Mouse (Mus musculus): ENCODE measurements around the gene Utp14a. TPM values are rescaled to one million over a fixed set of nuclear protein-coding genes. Genes with fewer than 3 reads are reported as not detected.

Utp14a gene
- polyA plus RNA-seq (2017; shearing (Covaris generic)) = 23.8 TPM

DNA sequence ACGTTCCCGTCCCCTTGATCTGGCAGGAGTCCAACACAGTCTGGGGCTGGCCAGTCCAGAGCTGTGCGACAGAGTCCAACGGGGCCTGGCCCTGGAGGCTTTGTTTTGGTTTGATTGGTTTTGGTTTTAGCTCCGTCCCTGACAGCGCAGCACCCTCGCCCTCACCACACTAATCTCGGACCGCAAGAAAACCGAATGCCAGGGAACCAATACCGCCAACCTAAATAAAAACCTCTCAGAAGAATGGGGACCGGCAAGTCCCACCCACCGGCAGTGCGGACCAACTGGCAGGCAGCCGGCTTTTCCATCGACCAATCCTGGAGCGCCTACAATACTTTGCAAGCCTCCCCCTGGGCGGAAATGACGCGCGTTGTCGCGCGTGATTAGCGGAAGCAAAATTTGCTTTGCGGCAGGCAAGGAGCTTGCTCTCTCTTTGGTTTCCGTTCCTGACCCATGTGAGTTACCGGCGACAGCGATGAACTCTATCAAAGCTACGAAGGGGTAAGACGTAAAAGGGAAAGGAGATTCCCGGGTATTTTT lies at the start of gene Utp14a:
Gene Utp14a, plus strand, starts transcription at position 395 of the 540 bp plus-strand sequence.

DNA sequence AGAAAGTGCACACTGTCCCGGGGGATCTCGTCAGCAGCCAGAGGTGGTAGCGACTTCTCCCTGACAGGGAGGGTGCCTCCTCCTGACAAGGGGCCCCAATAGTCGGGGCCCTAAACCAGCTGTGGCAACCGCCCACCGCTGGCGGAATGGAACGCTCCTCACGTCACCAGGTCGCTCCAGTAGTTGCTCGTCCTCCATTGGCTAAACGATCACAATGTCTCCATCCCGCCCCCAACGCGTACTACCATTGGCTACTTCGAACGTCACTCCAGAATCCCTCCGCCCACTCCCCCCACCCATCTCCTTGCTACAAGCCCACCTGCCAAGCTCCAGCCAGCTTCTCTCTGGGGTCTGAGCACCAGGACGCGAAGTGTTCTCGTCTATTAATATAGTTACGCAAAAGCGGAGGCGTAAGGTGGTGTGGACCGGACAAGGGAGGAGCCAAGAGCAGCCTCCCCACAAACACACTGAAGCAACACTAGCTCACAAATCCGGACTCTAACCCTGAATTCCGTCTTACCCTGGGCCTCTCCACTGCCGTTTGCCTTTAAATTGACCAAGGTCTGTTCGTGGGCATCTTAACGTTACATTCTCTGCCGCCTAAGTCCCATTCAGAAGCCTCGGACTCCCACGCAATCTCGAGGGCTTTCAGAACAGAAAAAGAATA lies 48.0 kb upstream of the Utp14a start, which contains the start of gene Zdhhc9:
Gene Zdhhc9, minus strand, starts transcription at position 360 of the 667 bp plus-strand sequence.

Other genes starting within 250 kb of the Utp14a start
- 0.46 TPM for gene Apln, start 222.0 kb upstream of the Utp14a start, polyA plus RNA-seq (2017; shearing (Covaris generic))
- 0.11 TPM for gene Xpnpep2, start 148.1 kb upstream of the Utp14a start, polyA plus RNA-seq (2017; shearing (Covaris generic))
- 486 TPM for gene Sash3, start 110.4 kb upstream of the Utp14a start, polyA plus RNA-seq (2017; shearing (Covaris generic))
- gene Zdhhc9, start 48.0 kb upstream of the Utp14a start, polyA plus RNA-seq (2017; shearing (Covaris generic)) = 30.3 TPM
- 1.6 TPM for gene Bcorl1, start 84.5 kb downstream of the Utp14a start, polyA plus RNA-seq (2017; shearing (Covaris generic))
- gene Elf4, start 206.3 kb downstream of the Utp14a start, polyA plus RNA-seq (2017; shearing (Covaris generic)) = 22.2 TPM